Mouse (Mus musculus) olfactory bulb, adult 2 months (tissue): ENCODE measurements at regions not wholly inside any gene's neighbourhood (a gene's known extent, or its start where the extent isn't known, plus 50 kb on each side); places are given as distances from the start of the nearest gene placed in this dataset.

Experiments
- CTCF ChIP-seq: fragments of 200-500 bp; IDR thresholded peaks from 2 replicates; pipeline ENCODE4 v1.5.1; 2012; ENCODE audit warnings: low read depth, mild to moderate bottlenecking, low read length, moderate library complexity; ENCODE audit not compliant: insufficient read depth
- POLR2A ChIP-seq: fragments of 200-500 bp; IDR thresholded peaks from 2 replicates; pipeline ENCODE4 v1.6.1; 2012; ENCODE audit warnings: mild to moderate bottlenecking, low read depth, low read length, moderate library complexity; ENCODE audit not compliant: insufficient read depth

DNA sequence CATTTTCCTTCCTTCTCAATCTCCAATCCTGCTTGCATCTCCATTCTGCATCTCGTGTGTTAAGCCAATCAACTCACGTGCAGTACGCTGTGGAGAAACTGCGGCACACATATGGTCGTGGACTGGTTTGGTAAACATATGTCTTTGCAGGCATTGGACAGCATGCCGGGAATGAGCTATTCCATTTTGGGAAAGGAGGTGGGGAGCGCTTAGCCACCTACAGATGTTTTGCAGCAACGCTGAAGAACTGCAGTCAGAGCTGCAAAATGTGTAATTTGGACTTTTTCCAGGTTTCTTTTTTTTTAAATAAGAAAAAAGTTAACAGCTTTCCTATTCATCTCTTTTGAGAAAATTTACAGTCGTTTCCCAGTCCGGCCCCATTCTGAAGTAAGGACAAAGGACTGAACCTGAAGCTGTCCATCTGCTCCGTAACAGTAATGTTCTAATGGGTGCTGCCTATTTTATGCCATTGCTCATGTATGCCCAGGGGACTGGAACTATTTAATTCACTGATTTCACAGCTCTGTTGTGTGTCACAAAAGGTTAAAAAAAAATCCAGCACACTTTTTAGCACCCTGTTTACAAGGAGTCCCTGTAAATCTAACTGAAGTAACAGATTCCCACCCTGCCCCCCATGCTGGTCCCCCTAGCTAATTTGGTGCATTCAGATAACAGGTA lies 234.2 kb upstream of the Tmem161b start:
- no peak for TF ChIP-seq CTCF
- no peak for TF ChIP-seq POLR2A
